Mouse (Mus musculus) cerebellum, adult 2 months (tissue): ENCODE results near the gene Mfap4. TPM values are rescaled to one million over a fixed set of nuclear protein-coding genes. Genes with fewer than 3 reads are reported as not detected.
A peak's percentile ranks its signal among the peaks of the same experiment; 100 is the strongest.

ENCODE experiments used
- DNase-seq, 2 experiments: peaks; one replicate each; pipeline ENCODE4 v3.0.0; 2021
- H3K27ac ChIP-seq: fragments of 200-500 bp; 2 replicates; pipeline ENCODE4 v1.5.1; 2012; ENCODE audit warnings: low read length, control low read depth, inconsistent platforms; ENCODE audit not compliant: insufficient read depth
- H3K27me3 ChIP-seq: fragments of 200-500 bp; 2 replicates; pipeline ENCODE4 v1.6.1; 2012; ENCODE audit warnings: inconsistent platforms, mild to moderate bottlenecking, low read length, moderate library complexity; ENCODE audit not compliant: control insufficient read depth, insufficient read depth
- H3K4me1 ChIP-seq: fragments of 200-500 bp; 2 replicates; pipeline ENCODE4 v1.6.1; 2011; ENCODE audit warnings: low read length; ENCODE audit not compliant: control insufficient read depth, insufficient read depth
- H3K4me3 ChIP-seq: fragments of 200-500 bp; replicated peaks from 2 replicates; pipeline ENCODE3; 2011; ENCODE audit warnings: mild to moderate bottlenecking, low read depth, low read length, control low read depth; ENCODE audit not compliant: insufficient read depth
- CTCF ChIP-seq: fragments of 200-500 bp; IDR thresholded peaks from 2 replicates; pipeline ENCODE4 v1.5.1; 2011; ENCODE audit warnings: low read depth, mild to moderate bottlenecking, control low read depth, low read length, moderate library complexity, borderline replicate concordance; ENCODE audit not compliant: insufficient read depth
- POLR2A ChIP-seq: fragments of 200-500 bp; IDR thresholded peaks from 2 replicates; pipeline ENCODE4 v1.6.1; 2011; ENCODE audit warnings: low read length, control low read depth, borderline replicate concordance; ENCODE audit not compliant: insufficient read depth
- WGBS: fragments of 180-500 bp; shearing (Covaris S2); methylation state at CpG from one replicate; pipeline ENCODE4 v1.1.7; 2018; 5-methylcytosine and 5-hydroxymethylcytosine counted together
- polyA plus RNA-seq: library from polyadenylated mRNA; depleted of rRNA; stranded (reverse); fragments of >200 nt; gene quantifications from 2 replicates; pipeline ENCODE4 v1.2.3, GENCODE M21; 2012

Mfap4 gene
- polyA plus RNA-seq, 1 experiment: 1.9 TPM

DNA sequence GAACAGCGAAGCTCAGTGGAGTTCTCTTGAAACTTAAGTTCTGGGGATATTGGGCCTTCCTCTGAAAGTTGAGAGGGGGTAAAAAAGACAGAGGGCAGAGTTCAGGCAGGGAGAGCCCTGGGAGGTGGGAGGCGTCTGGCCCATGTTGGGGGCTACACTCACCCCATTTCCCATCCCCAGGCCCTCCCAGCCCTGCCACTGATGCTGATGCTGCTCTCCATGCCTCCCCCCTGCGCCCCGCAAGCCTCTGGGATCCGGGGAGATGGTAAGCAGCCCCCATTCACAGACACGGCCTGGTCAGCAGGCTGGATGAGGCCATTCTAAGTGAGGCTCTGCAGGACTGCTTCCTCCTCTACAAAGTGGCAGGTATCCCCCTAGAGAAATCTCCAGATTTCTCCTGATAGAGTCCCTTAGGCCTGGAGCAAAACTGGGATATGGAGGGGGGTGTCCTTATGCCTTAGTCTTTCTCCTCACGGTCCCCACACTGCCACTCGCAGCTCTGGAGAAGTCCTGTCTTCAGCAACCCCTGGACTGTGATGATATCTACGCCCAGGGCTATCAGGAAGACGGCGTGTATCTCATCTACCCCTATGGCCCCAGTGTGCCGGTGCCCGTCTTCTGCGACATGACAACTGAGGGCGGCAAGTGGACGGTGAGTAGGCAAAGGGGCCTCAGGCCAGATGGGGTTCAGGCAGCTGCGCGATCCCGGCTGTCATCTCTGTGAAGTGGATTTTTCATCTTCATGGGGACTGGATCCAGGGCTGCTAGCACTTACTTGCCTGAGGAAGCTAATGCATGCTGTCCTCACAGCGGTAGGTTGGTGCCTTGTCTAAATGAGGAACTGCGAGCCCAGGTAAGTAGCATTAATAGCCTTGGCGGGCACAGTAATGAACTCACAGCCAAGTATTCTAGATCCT is 568 bp downstream of the Mfap4 start:
- H3K27ac ChIP-seq: no peak overlapping the region
- no peak overlapping the region for H3K4me3 ChIP-seq

DNA sequence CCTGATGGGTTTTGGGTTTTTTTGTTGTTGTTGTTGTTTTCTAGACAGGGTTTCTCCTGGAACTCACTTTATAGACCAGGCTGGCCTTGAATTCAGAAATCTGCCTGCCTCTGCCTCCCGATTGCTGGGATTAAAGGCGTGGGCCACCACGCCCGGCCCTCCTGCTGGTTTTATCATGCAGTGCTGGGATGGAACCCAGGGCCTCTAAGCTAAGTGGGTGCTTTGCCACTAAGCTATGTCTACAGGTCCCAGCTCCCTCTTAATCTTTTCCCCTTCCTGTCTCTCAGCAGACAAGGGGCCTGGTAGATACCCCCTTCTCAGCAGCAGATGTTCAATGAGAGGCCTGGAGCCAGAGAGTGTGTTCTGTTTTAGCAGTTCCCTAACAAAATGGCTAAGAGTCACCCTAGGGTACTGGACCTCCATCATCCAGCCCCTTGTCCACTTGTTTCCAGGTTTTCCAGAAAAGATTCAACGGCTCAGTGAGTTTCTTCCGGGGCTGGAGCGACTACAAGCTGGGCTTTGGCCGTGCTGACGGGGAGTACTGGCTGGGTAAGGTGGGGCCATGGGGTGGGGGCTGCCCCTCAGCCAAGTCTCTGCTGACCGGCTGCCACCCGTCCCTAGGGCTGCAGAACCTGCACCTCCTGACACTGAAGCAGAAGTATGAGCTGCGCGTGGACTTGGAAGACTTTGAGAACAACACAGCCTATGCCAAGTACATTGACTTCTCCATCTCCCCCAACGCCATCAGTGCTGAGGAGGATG is 1.4 kb downstream of the Mfap4 start:
- H3K27ac ChIP-seq: no peak overlapping the region
- no peak for TF ChIP-seq CTCF
- TF ChIP-seq POLR2A: no peak
- no peak for DNase-seq
- H3K27me3 ChIP-seq: no peaks in the 10 kb centered on the region
- 54% methylated on average over 14 of the region's 14 CpGs for WGBS
- peaks cover 59% of the 10 kb centered on the region for H3K4me1 ChIP-seq
- no peak overlapping the region for H3K4me3 ChIP-seq

More for the DNA sequence above, 568 bp downstream of the Mfap4 start:
- no peaks in the 10 kb centered on the region for H3K27me3 ChIP-seq
- DNase-seq: peak; percentile 62 to 68
- peaks cover 60% of the 10 kb centered on the region for H3K4me1 ChIP-seq
- 60% methylated on average over 22 of the region's 22 CpGs for WGBS
- TF ChIP-seq POLR2A (no peak), CTCF (no peak)

- WGBS: 54% methylated on average over 2 of the region's 2 CpGs
- no peak overlapping the region for H3K27ac ChIP-seq
- H3K4me3 ChIP-seq: no peak overlapping the region
- DNase-seq: no peak
- no peaks in the 10 kb centered on the region for H3K27me3 ChIP-seq
- TF ChIP-seq CTCF (no peak), POLR2A (no peak)
- peaks cover 57% of the 10 kb centered on the region for H3K4me1 ChIP-seq
Observed at GRCm38 (mm10) chr11:61487401-61487800, 2.2 kb downstream of the Mfap4 start.

- TF ChIP-seq POLR2A (no peak), CTCF (no peak)
- Histone ChIP-seq H3K27me3 (no peaks in the 10 kb centered on the region), H3K4me1 (peaks cover 62% of the 10 kb centered on the region), H3K4me3 (no peak overlapping the region), H3K27ac (no peak overlapping the region)
- WGBS: 77% methylated on average over 7 of the region's 7 CpGs
- no peak for DNase-seq
Observed at GRCm38 (mm10) chr11:61487936-61488335, 2.7 kb downstream of the Mfap4 start.

GRCm38 (mm10) chr11:61489085-61489484 is 3.9 kb downstream of the Mfap4 start:
- H3K27me3 ChIP-seq: no peaks in the 10 kb centered on the region
- H3K4me3 ChIP-seq: no peak overlapping the region
- DNase-seq: no peak
- TF ChIP-seq CTCF: no peak
- TF ChIP-seq POLR2A: no peak
- no peak overlapping the region for H3K27ac ChIP-seq
- 43% methylated on average over 2 of the region's 2 CpGs for WGBS
- H3K4me1 ChIP-seq: peaks cover 59% of the 10 kb centered on the region

DNA sequence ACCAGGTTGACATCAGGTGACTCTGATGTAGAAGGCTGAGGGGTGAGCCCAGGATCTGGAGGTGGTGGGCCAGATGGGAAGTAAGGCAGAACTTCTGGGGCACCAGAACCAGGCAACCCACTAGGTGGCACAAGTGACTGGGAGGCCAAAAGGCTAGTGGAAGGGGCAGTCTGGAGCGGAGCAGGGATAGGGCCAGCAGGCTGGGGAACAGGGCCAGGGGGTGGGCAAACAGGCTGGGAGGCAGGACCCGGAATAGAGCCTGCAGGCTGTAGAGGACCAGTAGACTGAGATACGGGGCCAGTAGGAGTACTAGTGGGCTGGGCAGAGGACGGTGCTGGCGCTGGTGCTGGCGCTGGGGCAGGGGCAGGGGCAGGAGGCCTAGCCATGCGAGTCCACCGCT is 4.6 kb downstream of the Mfap4 start:
- whole genome bisulfite sequencing: 55% methylated on average over 8 of the region's 8 CpGs
- no peak overlapping the region for H3K4me3 ChIP-seq
- no peak overlapping the region for H3K27ac ChIP-seq
- peaks cover 51% of the 10 kb centered on the region for H3K4me1 ChIP-seq
- no peak for DNase-seq
- TF ChIP-seq POLR2A (no peak), CTCF (no peak)
- H3K27me3 ChIP-seq: no peaks in the 10 kb centered on the region

DNA sequence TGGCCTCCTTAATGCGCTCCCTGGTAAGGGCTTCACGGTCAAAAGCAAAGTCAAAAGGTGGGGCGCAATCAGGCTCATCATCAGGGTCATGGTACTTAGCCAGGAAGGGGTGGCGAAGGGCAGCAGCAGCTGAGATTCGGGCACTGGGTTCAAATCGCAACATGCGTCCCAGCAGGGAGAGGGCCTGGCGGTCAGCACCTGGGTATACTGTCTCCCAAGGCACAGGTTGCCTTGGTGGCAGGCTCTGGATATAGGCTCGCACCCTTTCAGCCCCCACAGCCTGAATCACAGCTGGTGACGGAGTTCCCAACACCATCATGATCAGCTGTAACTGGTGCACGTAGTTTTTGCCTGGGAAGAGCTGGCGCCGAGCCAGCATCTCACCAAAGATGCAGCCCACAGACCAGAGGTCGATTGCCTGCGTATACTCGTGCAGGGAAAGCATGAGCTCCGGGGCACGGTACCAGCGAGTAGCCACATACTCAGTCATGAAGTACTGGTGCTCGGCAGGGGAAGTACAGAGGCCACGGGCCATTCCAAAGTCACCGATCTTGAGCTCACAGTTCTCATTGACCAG is 5.8 kb downstream of the Mfap4 start:
- DNase-seq: no peak
- TF ChIP-seq CTCF (no peak), POLR2A (no peak)
- no peaks in the 10 kb centered on the region for H3K27me3 ChIP-seq
- 68% methylated on average over 22 of the region's 22 CpGs for WGBS
- peaks cover 42% of the 10 kb centered on the region for H3K4me1 ChIP-seq
- no peak overlapping the region for H3K4me3 ChIP-seq
- H3K27ac ChIP-seq: no peak overlapping the region
